Mouse (Mus musculus) gastrocnemius, postnatal 14 days (tissue): ENCODE data around the gene Adgrl3. TPM values are rescaled to one million over a fixed set of nuclear protein-coding genes. Genes with fewer than 3 reads are reported as not detected.
A peak's percentile ranks its signal among the peaks of the same experiment; 100 is the strongest.

Source experiments
- DNase-seq: peaks from one replicate; pipeline ENCODE4 v3.0.0; 2021; ENCODE audit warnings: mixed read lengths
- intact Hi-C: fragments of 180-260 bp; cut with DNase I; formaldehyde crosslinking; loops from one replicate; pipeline ENCODE4 v1.15.1; 2025; ENCODE audit warnings: low total_unique reads
- total RNA-seq, 2 experiments: library from RNA; stranded (reverse); gene quantifications; 2 replicates each; pipeline ENCODE4 v1.2.3; 2021

Gene Adgrl3
- total RNA-seq, 2 experiments from 2014 or later: 4.0 to 4.1 TPM

- intact Hi-C loops: no loop called here
- no peak for DNase-seq
Observed at GRCm38 (mm10) chr5:81610223-81610622, 590.3 kb downstream of the Adgrl3 start.

- no peak for DNase-seq
- intact Hi-C loops: no loop called here
Observed at GRCm38 (mm10) chr5:81614674-81615073, 594.7 kb downstream of the Adgrl3 start.

- intact Hi-C loops: no loop called here
Observed at GRCm38 (mm10) chr5:81621106-81621505, 601.2 kb downstream of the Adgrl3 start.

GRCm38 (mm10) chr5:81621715-81622114 lies 601.8 kb downstream of the Adgrl3 start:
- intact Hi-C loops: no loop called here
- DNase-seq: no peak

More at GRCm38 (mm10) chr5:81621106-81621505, 601.2 kb downstream of the Adgrl3 start:
- DNase-seq: no peak

- DNase-seq: no peak
- intact Hi-C loops: no loop called here
Observed at GRCm38 (mm10) chr5:81623846-81624245, 603.9 kb downstream of the Adgrl3 start.

- no peak for DNase-seq
- intact Hi-C loops: no loop called here
Observed at GRCm38 (mm10) chr5:81636169-81636568, 616.2 kb downstream of the Adgrl3 start.

GRCm38 (mm10) chr5:81638422-81638821 lies 618.5 kb downstream of the Adgrl3 start:
- intact Hi-C loops: no loop called here
- DNase-seq: no peak

- DNase-seq: peak; percentile 5
- intact Hi-C loops: no loop called here
Observed at GRCm38 (mm10) chr5:81640118-81640517, 620.2 kb downstream of the Adgrl3 start.

GRCm38 (mm10) chr5:81645557-81645956 lies 625.6 kb downstream of the Adgrl3 start:
- intact Hi-C loops: no loop called here
- no peak for DNase-seq

GRCm38 (mm10) chr5:81653941-81654340 lies 634.0 kb downstream of the Adgrl3 start:
- intact Hi-C loops: no loop called here
- DNase-seq: no peak

- intact Hi-C loops: no loop called here
- no peak for DNase-seq
Observed at GRCm38 (mm10) chr5:81661611-81662390, 641.9 kb downstream of the Adgrl3 start.

GRCm38 (mm10) chr5:81671025-81671424 lies 651.1 kb downstream of the Adgrl3 start:
- no peak for DNase-seq

GRCm38 (mm10) chr5:81674275-81674974 lies 654.5 kb downstream of the Adgrl3 start:
- no peak for DNase-seq
- intact Hi-C loops: no loop called here

More at GRCm38 (mm10) chr5:81671025-81671424, 651.1 kb downstream of the Adgrl3 start:
- intact Hi-C loops: no loop called here

GRCm38 (mm10) chr5:81674975-81675371 lies 655.0 kb downstream of the Adgrl3 start:
- no peak for DNase-seq
- intact Hi-C loops: no loop called here

- intact Hi-C loops: no loop called here
- no peak for DNase-seq
Observed at GRCm38 (mm10) chr5:81676896-81677295, 657.0 kb downstream of the Adgrl3 start.

- intact Hi-C loops: no loop called here
- no peak for DNase-seq
Observed at GRCm38 (mm10) chr5:81686206-81686605, 666.3 kb downstream of the Adgrl3 start.

GRCm38 (mm10) chr5:81686845-81687244 lies 666.9 kb downstream of the Adgrl3 start:
- peak; percentile 40 for DNase-seq
- intact Hi-C loops: no loop called here

- DNase-seq: no peak
- intact Hi-C loops: loop anchor here (5.0 kb wide), 1 partner anchor 178 kb away; no protein-coding TSS in a partner anchor
Observed at GRCm38 (mm10) chr5:81729620-81730019, 709.7 kb downstream of the Adgrl3 start.

GRCm38 (mm10) chr5:81736008-81736407 lies 716.1 kb downstream of the Adgrl3 start:
- intact Hi-C loops: no loop called here
- no peak for DNase-seq

GRCm38 (mm10) chr5:81738286-81739032 lies 718.5 kb downstream of the Adgrl3 start:
- intact Hi-C loops: no loop called here
- no peak for DNase-seq
